Mouse (Mus musculus) kidney, embryonic 16.5 days (tissue): ENCODE results near the gene Rap1b. TPM values are rescaled to one million over a fixed set of nuclear protein-coding genes. Genes with fewer than 3 reads are reported as not detected.

Experiments
- ATAC-seq: fragments of 200-750 bp; cut with Nextera tagmentation; 2 replicates; pipeline ENCODE4 v1.8.0; 2017; ENCODE audit warnings: moderate TSS enrichment; ENCODE audit not compliant: low FRiP score, low TSS enrichment
- H3K27ac ChIP-seq: fragments of 300-500 bp; sonication (generic); 2 replicates; pipeline ENCODE4 v1.5.1; 2014; ENCODE audit warnings: low read length
- H3K27me3 ChIP-seq: fragments of 300-500 bp; sonication (generic); 2 replicates; pipeline ENCODE4 v1.6.1; 2014; ENCODE audit warnings: low read length, control low read depth, mixed read lengths; ENCODE audit not compliant: insufficient read depth
- H3K36me3 ChIP-seq: fragments of 300-500 bp; sonication (generic); 2 replicates; pipeline ENCODE4 v1.6.1; 2014; ENCODE audit warnings: low read length, control low read depth, mixed read lengths; ENCODE audit not compliant: insufficient read depth
- H3K4me1 ChIP-seq: fragments of 300-500 bp; sonication (generic); 2 replicates; pipeline ENCODE4 v1.6.1; 2014; ENCODE audit warnings: low read length, control low read depth, mixed read lengths; ENCODE audit not compliant: insufficient read depth
- H3K4me2 ChIP-seq: fragments of 300-500 bp; sonication (generic); replicated peaks from 2 replicates; pipeline ENCODE4 v1.6.1; 2014; ENCODE audit warnings: low read depth, low read length
- H3K4me3 ChIP-seq: fragments of 300-500 bp; sonication (generic); 2 replicates; pipeline ENCODE4 v1.5.1; 2014; ENCODE audit warnings: mild to moderate bottlenecking, low read length
- H3K9ac ChIP-seq: fragments of 300-500 bp; sonication (generic); replicated peaks from 2 replicates; pipeline ENCODE4 v1.6.1; 2014; ENCODE audit warnings: low read length
- H3K9me3 ChIP-seq: fragments of 300-500 bp; sonication (generic); 2 replicates; pipeline ENCODE4 v1.6.1; 2016; ENCODE audit warnings: low read length, control low read depth
- WGBS: fragments of 180-500 bp; shearing (Covaris S2); extraction: QIAGEN DNeasy Blood & Tissue Kit; methylation state at CpG from one replicate; pipeline ENCODE4 v1.1.7; 2014; 5-methylcytosine and 5-hydroxymethylcytosine counted together
- polyA plus RNA-seq: library from polyadenylated mRNA; unstranded; fragments of >200 nt; fragmentation: Nextera tagmentation; extraction: Ambion mirVana; gene quantifications from 2 replicates; pipeline ENCODE4 v1.2.1, GENCODE M21; 2015

The Rap1b gene
- polyA plus RNA-seq, 1 experiment from 2014 or later = 185 TPM

GRCm38 (mm10) chr10:117795206-117795605 is 50.6 kb downstream of the Rap1b start:
- no peak overlapping the region for H3K4me3 ChIP-seq
- no peak overlapping the region for H3K9ac ChIP-seq
- no peaks in the 10 kb centered on the region for H3K27me3 ChIP-seq
- no peak for ATAC-seq
- H3K4me1 ChIP-seq = peaks cover 22% of the 10 kb centered on the region
- no peak overlapping the region for H3K27ac ChIP-seq
- H3K9me3 ChIP-seq = peaks cover 5% of the 10 kb centered on the region; the same call in 1 of the 2 replicates
- H3K4me2 ChIP-seq = no peak overlapping the region
- no peaks in the 10 kb centered on the region; the same call in 1 of the 2 replicates for H3K36me3 ChIP-seq
- 80% methylated on average over 4 of the region's 4 CpGs for WGBS

- H3K27me3 ChIP-seq = no peaks in the 10 kb centered on the region
- peaks cover 22% of the 10 kb centered on the region for H3K4me1 ChIP-seq
- H3K9ac ChIP-seq = peak overlapping the region; percentile 67
- 72% methylated on average over 11 of the region's 11 CpGs for WGBS
- peaks cover 5% of the 10 kb centered on the region; the same call in 1 of the 2 replicates for H3K9me3 ChIP-seq
- peak overlapping the region; percentile 66 for H3K4me2 ChIP-seq
- H3K4me3 ChIP-seq = peak overlapping the region; percentile 95
- ATAC-seq = no peak
- H3K27ac ChIP-seq = peak overlapping the region; percentile 84; the same call in 1 of the 2 replicates
- H3K36me3 ChIP-seq = no peaks in the 10 kb centered on the region; the same call in 1 of the 2 replicates
Measured at GRCm38 (mm10) chr10:117793436-117794030, 52.3 kb downstream of the Rap1b start.

- peak within 1 kb of the TSS; percentile 88 for H3K4me2 ChIP-seq
- peaks cover 22% of the 10 kb centered on the region for H3K4me1 ChIP-seq
- peak; percentile 98 for ATAC-seq
- peaks cover 4% of the 10 kb centered on the region; the same call in 1 of the 2 replicates for H3K36me3 ChIP-seq
- peak within 1 kb of the TSS; percentile 89 for H3K9ac ChIP-seq
- H3K27ac ChIP-seq = peak within 1 kb of the TSS; percentile 88
- H3K4me3 ChIP-seq = peak within 1 kb of the TSS; percentile 95
- H3K9me3 ChIP-seq = peaks cover 5% of the 10 kb centered on the region; the same call in 1 of the 2 replicates
- under 1% methylated on average over 75 of the region's 75 CpGs for WGBS
- H3K27me3 ChIP-seq = no peaks in the 10 kb centered on the region
Measured at GRCm38 (mm10) chr10:117792141-117793091, 53.4 kb downstream of the Rap1b start, which contains the start of gene Nup107. Gene Nup107, minus strand, starts transcription at chr10:117792705.

GRCm38 (mm10) chr10:117791171-117791470 is 54.7 kb downstream of the Rap1b start:
- no peaks in the 10 kb centered on the region for H3K27me3 ChIP-seq
- H3K9me3 ChIP-seq = peaks cover under 1% of the 10 kb centered on the region; the same call in 1 of the 2 replicates
- H3K4me1 ChIP-seq = peaks cover 22% of the 10 kb centered on the region
- H3K36me3 ChIP-seq = peaks cover 8% of the 10 kb centered on the region; the same call in 1 of the 2 replicates
- H3K4me2 ChIP-seq = peak overlapping the region; percentile 88
- no peak overlapping the region for H3K27ac ChIP-seq
- 0 out of 2 replicates have a peak overlapping the region, but pooled peaks have one; percentile 89 for H3K9ac ChIP-seq
- H3K4me3 ChIP-seq = peak overlapping the region; percentile 95; the same call in 1 of the 2 replicates
- ATAC-seq = no peak
- WGBS = 87% methylated on average over 2 of the region's 2 CpGs

- ATAC-seq = no peak
- WGBS = 94% methylated on average over 17 of the region's 17 CpGs
- H3K27ac ChIP-seq = no peak overlapping the region
- H3K4me2 ChIP-seq = no peak overlapping the region
- H3K27me3 ChIP-seq = no peaks in the 10 kb centered on the region
- peaks cover 13% of the 10 kb centered on the region; the same call in 1 of the 2 replicates for H3K36me3 ChIP-seq
- H3K9me3 ChIP-seq = no peaks in the 10 kb centered on the region
- no peak overlapping the region for H3K9ac ChIP-seq
- no peak overlapping the region for H3K4me3 ChIP-seq
- peaks cover 22% of the 10 kb centered on the region for H3K4me1 ChIP-seq
Measured at GRCm38 (mm10) chr10:117790421-117791170, 55.2 kb downstream of the Rap1b start.

GRCm38 (mm10) chr10:117790011-117790410 is 55.8 kb downstream of the Rap1b start:
- no peaks in the 10 kb centered on the region for H3K27me3 ChIP-seq
- H3K9ac ChIP-seq = no peak overlapping the region
- H3K4me2 ChIP-seq = no peak overlapping the region
- no peak for ATAC-seq
- H3K27ac ChIP-seq = no peak overlapping the region
- WGBS = 90% methylated on average over 1 of the region's 1 CpGs
- H3K4me1 ChIP-seq = peaks cover 22% of the 10 kb centered on the region
- no peaks in the 10 kb centered on the region for H3K9me3 ChIP-seq
- peaks cover 18% of the 10 kb centered on the region; the same call in 1 of the 2 replicates for H3K36me3 ChIP-seq
- no peak overlapping the region for H3K4me3 ChIP-seq

- no peak for ATAC-seq
- Histone ChIP-seq H3K4me2 (no peak overlapping the region), H3K9me3 (no peaks in the 10 kb centered on the region), H3K27me3 (no peaks in the 10 kb centered on the region), H3K27ac (no peak overlapping the region), H3K4me3 (no peak overlapping the region), H3K4me1 (no peaks in the 10 kb centered on the region), H3K36me3 (peaks cover 57% of the 10 kb centered on the region), H3K9ac (no peak overlapping the region)
- 91% methylated on average over 7 of the region's 7 CpGs for WGBS
Measured at GRCm38 (mm10) chr10:117784646-117785045, 61.2 kb downstream of the Rap1b start.

GRCm38 (mm10) chr10:117783786-117784420 is 61.9 kb downstream of the Rap1b start:
- H3K36me3 ChIP-seq = peaks cover 61% of the 10 kb centered on the region
- no peak overlapping the region for H3K4me3 ChIP-seq
- H3K27ac ChIP-seq = no peak overlapping the region
- ATAC-seq = no peak
- 94% methylated on average over 13 of the region's 13 CpGs for WGBS
- H3K9me3 ChIP-seq = no peaks in the 10 kb centered on the region
- H3K4me2 ChIP-seq = no peak overlapping the region
- H3K4me1 ChIP-seq = no peaks in the 10 kb centered on the region
- H3K9ac ChIP-seq = no peak overlapping the region
- H3K27me3 ChIP-seq = no peaks in the 10 kb centered on the region
